Mouse (Mus musculus) midbrain, embryonic 13.5 days (tissue): ENCODE results near the gene Gm4756. TPM values are rescaled to one million over a fixed set of nuclear protein-coding genes. Genes with fewer than 3 reads are reported as not detected.
"Not testable (repeated sequence)": the region's sequence is repeated elsewhere in the genome, so short reads cannot be mapped to it uniquely, and the experiment has no call there.

Source experiments
- ATAC-seq: fragments of 200-750 bp; cut with Nextera tagmentation; 2 replicates; pipeline ENCODE4 v1.8.0; 2017; ENCODE audit warnings: mild to moderate bottlenecking, moderate TSS enrichment, moderate library complexity
- H3K27ac ChIP-seq: fragments of 300-500 bp; sonication (generic); 2 replicates; pipeline ENCODE4 v1.5.1; 2015; ENCODE audit warnings: inconsistent platforms, mild to moderate bottlenecking, moderate library complexity
- H3K27me3 ChIP-seq: fragments of 300-500 bp; sonication (generic); 2 replicates; pipeline ENCODE4 v1.6.1; 2015; ENCODE audit warnings: mild to moderate bottlenecking, inconsistent platforms
- H3K36me3 ChIP-seq: fragments of 300-500 bp; sonication (generic); 2 replicates; pipeline ENCODE4 v1.6.1; 2015; ENCODE audit warnings: mild to moderate bottlenecking, inconsistent platforms
- H3K4me1 ChIP-seq: fragments of 300-500 bp; sonication (generic); replicated peaks from 2 replicates; pipeline ENCODE4 v1.6.1; 2015; ENCODE audit warnings: inconsistent platforms
- H3K4me2 ChIP-seq: fragments of 300-500 bp; sonication (generic); replicated peaks from 2 replicates; pipeline ENCODE4 v1.6.1; 2015; ENCODE audit warnings: moderate library complexity, mild to moderate bottlenecking, inconsistent platforms
- H3K4me3 ChIP-seq: fragments of 300-500 bp; sonication (generic); replicated peaks from 2 replicates; pipeline ENCODE4 v1.5.1; 2015; ENCODE audit warnings: mild to moderate bottlenecking, inconsistent platforms
- H3K9ac ChIP-seq: fragments of 300-500 bp; sonication (generic); replicated peaks from 2 replicates; pipeline ENCODE4 v1.6.1; 2015; ENCODE audit warnings: mild to moderate bottlenecking, inconsistent platforms
- H3K9me3 ChIP-seq: fragments of 300-500 bp; sonication (generic); 2 replicates; pipeline ENCODE4 v1.6.1; 2016; ENCODE audit warnings: mild to moderate bottlenecking, inconsistent platforms
- WGBS: fragments of 180-500 bp; shearing (Covaris S2); methylation state at CpG from one replicate; pipeline ENCODE4 v1.1.7; 2015; 5-methylcytosine and 5-hydroxymethylcytosine counted together
- polyA plus RNA-seq: library from polyadenylated mRNA; unstranded; fragments of >200 nt; fragmentation: Nextera tagmentation; extraction: Ambion mirVana; gene quantifications from 2 replicates; pipeline ENCODE4 v1.2.1, GENCODE M21; 2015

Gene Gm4756
- not detected in 2 replicates for polyA plus RNA-seq

GRCm38 (mm10) chr12:72649611-72650330, at the start of gene Gm4756:
Gene Gm4756, minus strand, starts transcription at chr12:72649661.
- H3K4me3 ChIP-seq = no peak within 1 kb of the TSS
- no peak within 1 kb of the TSS for H3K4me2 ChIP-seq
- ATAC-seq = no peak
- no peaks in the 10 kb centered on the region for H3K36me3 ChIP-seq
- no peaks in the 10 kb centered on the region for H3K27me3 ChIP-seq
- 85% methylated on average over 11 of the region's 11 CpGs for WGBS
- no peaks in the 10 kb centered on the region for H3K4me1 ChIP-seq
- no peak within 1 kb of the TSS for H3K9ac ChIP-seq
- H3K9me3 ChIP-seq = no peaks in the 10 kb centered on the region
- no peak within 1 kb of the TSS for H3K27ac ChIP-seq

- Histone ChIP-seq H3K4me1 (no peaks in the 10 kb centered on the region), H3K4me2 (no peak overlapping the region), H3K9ac (no peak overlapping the region), H3K27me3 (no peaks in the 10 kb centered on the region), H3K36me3 (no peaks in the 10 kb centered on the region), H3K27ac (no peak overlapping the region), H3K4me3 (no peak overlapping the region), H3K9me3 (no peaks in the 10 kb centered on the region)
- no peak for ATAC-seq
- WGBS = 61% methylated on average over 9 of the region's 9 CpGs
Observed at GRCm38 (mm10) chr12:72694901-72695463, 45.5 kb upstream of the Gm4756 start.

GRCm38 (mm10) chr12:72694438-72694837, 45.0 kb upstream of the Gm4756 start:
- H3K4me3 ChIP-seq = no peak overlapping the region
- no peak for ATAC-seq
- no peaks in the 10 kb centered on the region for H3K4me1 ChIP-seq
- no peak overlapping the region for H3K27ac ChIP-seq
- H3K36me3 ChIP-seq = no peaks in the 10 kb centered on the region
- WGBS = 80% methylated on average over 12 of the region's 12 CpGs
- no peak overlapping the region for H3K9ac ChIP-seq
- no peaks in the 10 kb centered on the region for H3K27me3 ChIP-seq
- H3K4me2 ChIP-seq = no peak overlapping the region
- H3K9me3 ChIP-seq = no peaks in the 10 kb centered on the region

- no peak for ATAC-seq
- H3K27me3 ChIP-seq = no peaks in the 10 kb centered on the region
- 41% methylated on average over 6 of the region's 6 CpGs for WGBS
- no peak overlapping the region for H3K9ac ChIP-seq
- H3K4me2 ChIP-seq = no peak overlapping the region
- H3K4me3 ChIP-seq = no peak overlapping the region
- H3K27ac ChIP-seq = no peak overlapping the region
- H3K4me1 ChIP-seq = no peaks in the 10 kb centered on the region
- H3K36me3 ChIP-seq = no peaks in the 10 kb centered on the region
- H3K9me3 ChIP-seq = no peaks in the 10 kb centered on the region
Observed at GRCm38 (mm10) chr12:72693895-72694294, 44.4 kb upstream of the Gm4756 start.

- H3K36me3 ChIP-seq, H3K27me3 ChIP-seq, H3K9ac ChIP-seq, H3K4me2 ChIP-seq, ATAC-seq, H3K4me1 ChIP-seq, H3K9me3 ChIP-seq, H3K4me3 ChIP-seq, H3K27ac ChIP-seq: not testable (repeated sequence)
- 8% methylated on average over 2 of the region's 2 CpGs for WGBS
Observed at GRCm38 (mm10) chr12:72688281-72688680, 38.8 kb upstream of the Gm4756 start.

- H3K4me2 ChIP-seq, H3K36me3 ChIP-seq, H3K4me3 ChIP-seq, H3K9me3 ChIP-seq, H3K27me3 ChIP-seq, H3K9ac ChIP-seq, H3K4me1 ChIP-seq, H3K27ac ChIP-seq, ATAC-seq: not testable (repeated sequence)
- WGBS = 6% methylated on average over 6 of the region's 6 CpGs
Observed at GRCm38 (mm10) chr12:72687741-72688140, 38.3 kb upstream of the Gm4756 start.

- not testable (repeated sequence) for H3K4me2 ChIP-seq, H3K27ac ChIP-seq, H3K27me3 ChIP-seq, H3K9me3 ChIP-seq, ATAC-seq, H3K36me3 ChIP-seq, H3K4me3 ChIP-seq, H3K4me1 ChIP-seq, H3K9ac ChIP-seq
- 72% methylated on average over 4 of the region's 4 CpGs for WGBS
Observed at GRCm38 (mm10) chr12:72686566-72686965, 37.1 kb upstream of the Gm4756 start.

- 99% methylated on average over 3 of the region's 3 CpGs for WGBS
- no peaks in the 10 kb centered on the region for H3K9me3 ChIP-seq
- H3K9ac ChIP-seq = no peak overlapping the region
- H3K4me1 ChIP-seq = peaks cover 2% of the 10 kb centered on the region; the same call in 1 of the 2 replicates
- no peak for ATAC-seq
- no peaks in the 10 kb centered on the region for H3K27me3 ChIP-seq
- H3K4me3 ChIP-seq = no peak overlapping the region
- H3K4me2 ChIP-seq = no peak overlapping the region
- no peak overlapping the region for H3K27ac ChIP-seq
- H3K36me3 ChIP-seq = no peaks in the 10 kb centered on the region
Observed at GRCm38 (mm10) chr12:72683612-72684011, 34.2 kb upstream of the Gm4756 start.

- H3K4me1 ChIP-seq = peaks cover 2% of the 10 kb centered on the region; the same call in 1 of the 2 replicates
Observed at GRCm38 (mm10) chr12:72682511-72683282, 33.2 kb upstream of the Gm4756 start.

GRCm38 (mm10) chr12:72681919-72682318, 32.5 kb upstream of the Gm4756 start:
- H3K4me3 ChIP-seq = no peak overlapping the region
- H3K4me1 ChIP-seq = 0 out of 2 replicates have a peak, but pooled peaks cover 2% of the 10 kb centered on the region
- H3K9me3 ChIP-seq = no peaks in the 10 kb centered on the region
- H3K4me2 ChIP-seq = no peak overlapping the region
- H3K9ac ChIP-seq = no peak overlapping the region
- ATAC-seq = no peak
- WGBS = 91% methylated on average over 1 of the region's 1 CpGs
- no peaks in the 10 kb centered on the region for H3K27me3 ChIP-seq
- no peaks in the 10 kb centered on the region for H3K36me3 ChIP-seq
- no peak overlapping the region for H3K27ac ChIP-seq

More at GRCm38 (mm10) chr12:72682511-72683282, 33.2 kb upstream of the Gm4756 start:
- no peak overlapping the region for H3K9ac ChIP-seq
- no peak overlapping the region for H3K27ac ChIP-seq
- H3K9me3 ChIP-seq = no peaks in the 10 kb centered on the region
- H3K27me3 ChIP-seq = no peaks in the 10 kb centered on the region
- no peak overlapping the region for H3K4me2 ChIP-seq
- no peaks in the 10 kb centered on the region for H3K36me3 ChIP-seq
- WGBS = 54% methylated on average over 8 of the region's 8 CpGs
- no peak overlapping the region for H3K4me3 ChIP-seq
- ATAC-seq = no peak

- Histone ChIP-seq H3K4me1 (0 out of 2 replicates have a peak, but pooled peaks cover 2% of the 10 kb centered on the region), H3K4me3 (no peak overlapping the region), H3K9ac (no peak overlapping the region), H3K4me2 (no peak overlapping the region), H3K27ac (no peak overlapping the region), H3K27me3 (no peaks in the 10 kb centered on the region), H3K36me3 (no peaks in the 10 kb centered on the region), H3K9me3 (no peaks in the 10 kb centered on the region)
- ATAC-seq = no peak
- WGBS = 82% methylated on average over 3 of the region's 3 CpGs
Observed at GRCm38 (mm10) chr12:72679635-72680034, 30.2 kb upstream of the Gm4756 start.

GRCm38 (mm10) chr12:72674820-72675219, 25.4 kb upstream of the Gm4756 start:
- no peak overlapping the region for H3K4me2 ChIP-seq
- no peaks in the 10 kb centered on the region for H3K27me3 ChIP-seq
- no peak overlapping the region for H3K4me3 ChIP-seq
- 0 out of 2 replicates have a peak, but pooled peaks cover 2% of the 10 kb centered on the region for H3K4me1 ChIP-seq
- no peaks in the 10 kb centered on the region for H3K9me3 ChIP-seq
- H3K36me3 ChIP-seq = no peaks in the 10 kb centered on the region
- H3K9ac ChIP-seq = no peak overlapping the region
- no peak overlapping the region for H3K27ac ChIP-seq
- WGBS = 75% methylated on average over 2 of the region's 2 CpGs
- ATAC-seq = no peak
